Comparison of ENCODE assay signal across 19 mouse cellular contexts in genomic region chr15:77752443-77752842, GRCm38 (mm10). TPM values are rescaled to one million over a fixed set of nuclear protein-coding genes. Genes with fewer than 3 reads are reported as not detected.
"Had no signal": no experiment of that assay in that cellular context is flagged by ENCODE, and none has a peak within 500 bp of the region (broad histone marks: within the 10 kb centered on the region; RNA-seq: fewer than 3 reads in every experiment).

No protein-coding gene starts in this region.

- H3K27ac ChIP-seq: limb, embryonic 12.5 days; lung, embryonic 15.5 days; midbrain, embryonic 15.5 days had no signal

- H3K27me3 ChIP-seq: lung, embryonic 15.5 days; midbrain, embryonic 15.5 days had no signal

- ATAC-seq: inflammation-experienced regulatory T-cells, adult 6 months; intestine, postnatal 0 days; midbrain, embryonic 15.5 days had no signal

- H3K9ac ChIP-seq: limb, embryonic 12.5 days; lung, embryonic 15.5 days; midbrain, embryonic 15.5 days had no signal

- DNase-seq: kidney, adult 8-10 months; kidney, postnatal 25 days; layer of hippocampus, adult 9-11 months; layer of hippocampus, postnatal 36 days; spleen, adult 18-20 months; thymus, adult 2 months; thymus, postnatal 25 days had no signal

- H3K4me1 ChIP-seq: lung, embryonic 15.5 days; midbrain, embryonic 15.5 days had no signal

- H3K9me3 ChIP-seq: lung, embryonic 15.5 days; midbrain, embryonic 15.5 days had no signal

- H3K36me3 ChIP-seq: limb, embryonic 12.5 days; lung, embryonic 15.5 days; midbrain, embryonic 15.5 days had no signal

- H3K4me2 ChIP-seq: limb, embryonic 12.5 days; lung, embryonic 15.5 days; midbrain, embryonic 15.5 days had no signal

- H3K4me3 ChIP-seq: limb, embryonic 12.5 days; lung, embryonic 15.5 days; midbrain, embryonic 15.5 days had no signal

RNA-seq across cellular contexts. Expression of gene Apol8, which starts 4.4 kb away (rescaled TPM):
- polyA plus RNA-seq: intestine, postnatal 0 days; liver, adult 2 months; lung, embryonic 15.5 days had no signal

RNA-seq across cellular contexts. Expression of gene Apol9b, which starts 23.6 kb away (rescaled TPM):
- total RNA-seq: layer of hippocampus, postnatal 36 days; left cerebral cortex, adult 8-10 months; left cerebral cortex, postnatal 25 days; megakaryocyte progenitor cell, adult 5-6 weeks had no signal
- polyA plus RNA-seq: limb, embryonic 12.5 days; lung, embryonic 15.5 days; midbrain, embryonic 15.5 days; stomach, embryonic 14.5 days had no signal

RNA-seq across cellular contexts. Expression of gene Apol7e, which starts 53.8 kb away (rescaled TPM):
- total RNA-seq: layer of hippocampus, postnatal 36 days; left cerebral cortex, adult 8-10 months had no signal
- polyA plus RNA-seq: kidney, embryonic 16.5 days; limb, embryonic 12.5 days; midbrain, embryonic 15.5 days; neural tube, embryonic 14.5 days had no signal
